Mouse (Mus musculus) T-helper 2 cell (primary cell): ENCODE measurements around the gene Tmem260.
"Not testable (repeated sequence)": the region's sequence is repeated elsewhere in the genome, so short reads cannot be mapped to it uniquely, and the experiment has no call there.

Experiments used
- in situ Hi-C: fragments of 300-600 bp; cut with MboI, MseI; formaldehyde crosslinking; loops from one replicate; pipeline ENCODE4 v1.15.1; 2025; ENCODE audit warnings: high pct_unique_total_duplicates

The Tmem260 gene

GRCm38 (mm10) chr14:48445984-48446683, at the start of gene Tmem260:
Gene Tmem260, plus strand, starts transcription at chr14:48446124.
- in situ Hi-C loops, result no loop called here

GRCm38 (mm10) chr14:48406086-48406485, 39.8 kb upstream of the Tmem260 start:
- in situ Hi-C loops, result no loop called here

GRCm38 (mm10) chr14:48417064-48417463, 28.9 kb upstream of the Tmem260 start:
- in situ Hi-C loops, result no loop called here

GRCm38 (mm10) chr14:48418264-48418663, 27.7 kb upstream of the Tmem260 start:
- in situ Hi-C loops, result no loop called here

GRCm38 (mm10) chr14:48418672-48419071, 27.3 kb upstream of the Tmem260 start:
- in situ Hi-C loops, result no loop called here

- in situ Hi-C loops, result no loop called here
These were observed 24.4 kb upstream of the Tmem260 start for GRCm38 (mm10) chr14:48421476-48421875.

GRCm38 (mm10) chr14:48421996-48422395, 23.9 kb upstream of the Tmem260 start:
- in situ Hi-C loops, result no loop called here

GRCm38 (mm10) chr14:48422436-48422835, 23.5 kb upstream of the Tmem260 start:
- in situ Hi-C loops, result no loop called here

GRCm38 (mm10) chr14:48422901-48423300, 23.0 kb upstream of the Tmem260 start:
- in situ Hi-C loops, result no loop called here

GRCm38 (mm10) chr14:48431978-48432377, 13.9 kb upstream of the Tmem260 start:
- in situ Hi-C loops, result no loop called here

- in situ Hi-C loops, result no loop called here
These were observed 2.1 kb upstream of the Tmem260 start for GRCm38 (mm10) chr14:48443796-48444195.

GRCm38 (mm10) chr14:48451966-48452407, 6.1 kb downstream of the Tmem260 start:
- in situ Hi-C loops, result no loop called here

- in situ Hi-C loops, result no loop called here
These were observed 7.5 kb downstream of the Tmem260 start for GRCm38 (mm10) chr14:48453411-48453810.

- in situ Hi-C loops, result no loop called here
These were observed 10.6 kb downstream of the Tmem260 start for GRCm38 (mm10) chr14:48456305-48457092.

- in situ Hi-C loops, result no loop called here
These were observed 11.5 kb downstream of the Tmem260 start for GRCm38 (mm10) chr14:48457288-48457938.

GRCm38 (mm10) chr14:48458901-48459300, 13.0 kb downstream of the Tmem260 start:
- in situ Hi-C loops, result no loop called here

- in situ Hi-C loops, result no loop called here
These were observed 22.4 kb downstream of the Tmem260 start for GRCm38 (mm10) chr14:48468339-48468738.

GRCm38 (mm10) chr14:48470742-48471487, 25.0 kb downstream of the Tmem260 start:
- in situ Hi-C loops, result no loop called here

- in situ Hi-C loops, result no loop called here
These were observed 26.3 kb downstream of the Tmem260 start for GRCm38 (mm10) chr14:48472179-48472578.

GRCm38 (mm10) chr14:48475370-48475769, 29.4 kb downstream of the Tmem260 start:
- in situ Hi-C loops, result no loop called here

- in situ Hi-C loops, result not testable (repeated sequence)
These were observed 29.9 kb downstream of the Tmem260 start for GRCm38 (mm10) chr14:48475834-48476233.

GRCm38 (mm10) chr14:48476278-48476677, 30.4 kb downstream of the Tmem260 start:
- in situ Hi-C loops, result no loop called here
